Mouse (Mus musculus) lung, postnatal 0 days (tissue): ENCODE measurements at regions not wholly inside any gene's neighbourhood (a gene's known extent, or its start where the extent isn't known, plus 50 kb on each side); places are given as distances from the start of the nearest gene placed in this dataset.

Source experiments
- ATAC-seq: fragments of 200-750 bp; cut with Nextera tagmentation; 2 replicates; pipeline ENCODE4 v1.8.0; 2017; ENCODE audit warnings: moderate library complexity
- DNase-seq: peaks from one replicate; pipeline ENCODE4 v3.0.0-alpha.2; 2016; ENCODE audit warnings: low spot score
- H3K27ac ChIP-seq: fragments of 300-500 bp; sonication (generic); 2 replicates; pipeline ENCODE4 v1.5.1; 2014; ENCODE audit warnings: antibody characterized with exemption, mild to moderate bottlenecking, low read length, mixed read lengths
- H3K27me3 ChIP-seq: fragments of 300-500 bp; sonication (generic); replicated peaks from 2 replicates; pipeline ENCODE4 v1.6.1; 2014; ENCODE audit warnings: low read length, mixed read lengths; ENCODE audit not compliant: insufficient read depth
- H3K36me3 ChIP-seq: fragments of 300-500 bp; sonication (generic); 2 replicates; pipeline ENCODE4 v1.6.1; 2014; ENCODE audit warnings: low read length, mixed read lengths; ENCODE audit not compliant: insufficient read depth
- H3K4me1 ChIP-seq: fragments of 300-500 bp; sonication (generic); 2 replicates; pipeline ENCODE4 v1.6.1; 2014; ENCODE audit warnings: antibody characterized with exemption, low read depth, low read length, mixed read lengths; ENCODE audit not compliant: insufficient read depth
- H3K4me2 ChIP-seq: fragments of 300-500 bp; sonication (generic); replicated peaks from 2 replicates; pipeline ENCODE4 v1.6.1; 2014; ENCODE audit warnings: low read depth, mild to moderate bottlenecking, low read length, moderate library complexity, mixed read lengths
- H3K4me3 ChIP-seq: fragments of 300-500 bp; sonication (generic); 2 replicates; pipeline ENCODE4 v1.5.1; 2014; ENCODE audit warnings: low read depth, low read length
- H3K9ac ChIP-seq: fragments of 300-500 bp; sonication (generic); replicated peaks from 2 replicates; pipeline ENCODE4 v1.6.1; 2014; ENCODE audit warnings: low read depth, mild to moderate bottlenecking
- H3K9me3 ChIP-seq: fragments of 300-500 bp; sonication (generic); 2 replicates; pipeline ENCODE4 v1.6.1; 2016; ENCODE audit warnings: low read length, mixed read lengths
- CTCF ChIP-seq: IDR thresholded peaks from 2 replicates; pipeline ENCODE4 v1.5.1; 2016; ENCODE audit warnings: antibody characterized with exemption, mild to moderate bottlenecking
- EP300 ChIP-seq: IDR thresholded peaks from 2 replicates; pipeline ENCODE4 v1.6.1; 2016; ENCODE audit warnings: antibody characterized with exemption, mild to moderate bottlenecking, control low read depth
- WGBS: fragments of 180-500 bp; shearing (Covaris S2); extraction: QIAGEN DNeasy Blood & Tissue Kit; methylation state at CpG from one replicate; pipeline ENCODE4 v1.1.7; 2014; 5-methylcytosine and 5-hydroxymethylcytosine counted together

DNA sequence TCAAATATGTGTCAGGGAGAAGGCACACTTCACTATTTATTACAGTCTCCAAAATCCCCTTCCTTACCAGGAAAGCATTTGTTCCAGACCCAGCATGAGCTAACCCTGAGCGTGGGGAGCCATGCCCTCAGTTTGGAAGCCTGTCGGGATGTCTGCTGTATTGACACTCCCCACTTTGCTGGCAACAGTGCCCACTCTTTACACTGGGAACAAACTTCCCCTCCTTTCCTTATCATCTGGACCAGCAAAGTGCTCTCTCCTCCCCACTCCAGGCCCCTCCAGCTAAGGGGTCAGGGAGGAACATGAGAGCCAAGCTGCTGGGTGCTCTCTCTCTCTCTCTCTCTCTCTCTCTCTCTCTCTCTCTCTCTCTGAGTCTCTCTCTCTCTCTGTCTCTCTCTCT lies 310.7 kb upstream of the 1700056E22Rik start:
- H3K9me3 ChIP-seq = no peaks in the 10 kb centered on the region
- no peak overlapping the region for H3K4me3 ChIP-seq
- H3K4me1 ChIP-seq = no peaks in the 10 kb centered on the region
- no peak overlapping the region for H3K4me2 ChIP-seq
- WGBS = 35% methylated on average over 2 of the region's 2 CpGs
- H3K36me3 ChIP-seq = no peaks in the 10 kb centered on the region
- peak; percentile 64; the same call in 1 of the 2 replicates for ATAC-seq
- DNase-seq = peak; percentile 30
- no peak overlapping the region for H3K9ac ChIP-seq
- H3K27me3 ChIP-seq = no peaks in the 10 kb centered on the region
- H3K27ac ChIP-seq = no peak overlapping the region
- TF ChIP-seq EP300 (no peak), CTCF (no peak)

GRCm38 (mm10) chr1:184335952-184336351 lies 301.9 kb upstream of the 1700056E22Rik start:
- Histone ChIP-seq H3K9me3 (no peaks in the 10 kb centered on the region), H3K4me2 (no peak overlapping the region), H3K27me3 (no peaks in the 10 kb centered on the region), H3K27ac (no peak overlapping the region), H3K4me3 (no peak overlapping the region), H3K9ac (no peak overlapping the region), H3K4me1 (no peaks in the 10 kb centered on the region), H3K36me3 (no peaks in the 10 kb centered on the region)
- TF ChIP-seq CTCF (no peak), EP300 (no peak)
- ATAC-seq (no peak), DNase-seq (no peak)
- WGBS = 74% methylated on average over 3 of the region's 3 CpGs

GRCm38 (mm10) chr1:184335281-184335680 lies 301.2 kb upstream of the 1700056E22Rik start:
- Histone ChIP-seq H3K27me3 (no peaks in the 10 kb centered on the region), H3K36me3 (no peaks in the 10 kb centered on the region), H3K9ac (no peak overlapping the region), H3K4me1 (no peaks in the 10 kb centered on the region), H3K27ac (no peak overlapping the region), H3K9me3 (no peaks in the 10 kb centered on the region), H3K4me3 (no peak overlapping the region), H3K4me2 (no peak overlapping the region)
- no peak for ATAC-seq
- no peak for DNase-seq
- 52% methylated on average over 6 of the region's 6 CpGs for WGBS
- TF ChIP-seq CTCF (no peak), EP300 (no peak)

DNA sequence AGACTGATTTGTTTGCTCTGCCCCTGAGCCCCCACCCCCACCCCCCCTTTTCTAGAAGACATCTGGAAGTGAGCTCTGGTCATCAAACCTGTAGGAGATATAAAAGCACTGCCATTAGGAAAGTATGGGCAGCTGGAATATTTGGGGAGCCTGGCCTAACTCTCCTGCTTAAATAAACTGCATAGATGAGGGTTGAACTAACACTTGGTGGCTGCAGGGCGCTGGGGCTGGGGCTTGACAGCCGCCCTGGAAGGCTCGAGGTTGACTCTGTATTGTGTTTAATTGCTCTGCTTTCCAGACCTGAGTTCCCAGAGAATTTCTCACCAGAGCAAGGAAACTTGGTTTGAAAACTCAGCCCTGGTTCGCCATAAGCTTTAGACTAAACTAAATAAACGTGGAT lies 300.7 kb upstream of the 1700056E22Rik start:
- no peaks in the 10 kb centered on the region for H3K4me1 ChIP-seq
- H3K4me3 ChIP-seq = no peak overlapping the region
- 45% methylated on average over 5 of the region's 5 CpGs for WGBS
- no peak overlapping the region for H3K27ac ChIP-seq
- ATAC-seq (no peak), DNase-seq (no peak)
- no peaks in the 10 kb centered on the region for H3K9me3 ChIP-seq
- H3K4me2 ChIP-seq = no peak overlapping the region
- H3K9ac ChIP-seq = no peak overlapping the region
- no peak for TF ChIP-seq CTCF
- no peaks in the 10 kb centered on the region for H3K27me3 ChIP-seq
- no peaks in the 10 kb centered on the region for H3K36me3 ChIP-seq

- Histone ChIP-seq H3K4me2 (no peak overlapping the region), H3K27me3 (no peaks in the 10 kb centered on the region), H3K27ac (no peak overlapping the region), H3K4me3 (no peak overlapping the region), H3K9ac (no peak overlapping the region), H3K36me3 (no peaks in the 10 kb centered on the region), H3K4me1 (no peaks in the 10 kb centered on the region), H3K9me3 (no peaks in the 10 kb centered on the region)
- ATAC-seq (no peak), DNase-seq (no peak)
- WGBS = 87% methylated on average over 5 of the region's 5 CpGs
- TF ChIP-seq EP300 (no peak), CTCF (no peak)
Measured at GRCm38 (mm10) chr1:184333086-184333485, 299.0 kb upstream of the 1700056E22Rik start.

DNA sequence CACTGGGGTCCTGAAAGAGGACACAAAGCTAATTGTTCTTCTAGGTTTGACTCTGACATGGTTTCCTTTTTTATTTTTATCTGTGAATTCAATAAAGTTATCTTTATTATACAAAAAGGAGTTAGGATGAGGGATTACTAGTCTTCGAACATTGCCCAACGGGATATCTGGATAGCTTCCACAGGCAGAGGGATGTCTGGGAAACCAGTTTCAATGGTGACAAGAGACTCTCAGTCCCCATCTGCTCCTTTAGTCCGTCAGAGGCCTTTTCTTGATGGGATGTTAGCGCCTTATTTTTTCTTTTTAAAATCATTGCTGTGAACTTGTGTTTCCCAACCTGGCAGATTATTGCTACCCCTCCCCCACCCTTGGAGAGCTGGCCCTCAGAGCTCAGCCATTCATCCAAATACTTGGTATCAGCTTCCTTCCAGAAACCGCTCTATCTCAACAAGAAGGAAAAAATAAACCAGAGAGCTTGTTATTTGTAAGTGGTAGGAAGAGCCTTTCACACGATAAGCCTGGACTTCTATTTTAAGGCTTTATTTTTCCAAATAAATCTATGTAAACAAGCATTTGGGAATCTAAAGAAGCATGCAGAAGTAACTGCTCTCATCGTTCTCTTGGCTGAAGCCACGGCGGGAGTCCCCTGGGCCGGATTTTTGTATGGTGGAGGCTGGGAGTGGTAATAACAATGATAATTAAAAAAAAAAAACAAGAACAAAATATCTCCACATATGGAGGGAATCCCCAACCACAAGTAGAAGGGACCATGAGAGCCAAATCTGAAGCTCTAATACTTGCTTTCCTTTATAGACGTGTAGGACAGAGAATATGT lies 296.6 kb upstream of the 1700056E22Rik start:
- H3K36me3 ChIP-seq = no peaks in the 10 kb centered on the region
- H3K4me2 ChIP-seq = no peak overlapping the region
- 47% methylated on average over 11 of the region's 11 CpGs for WGBS
- no peak overlapping the region for H3K4me3 ChIP-seq
- H3K4me1 ChIP-seq = no peaks in the 10 kb centered on the region
- H3K9me3 ChIP-seq = no peaks in the 10 kb centered on the region
- no peaks in the 10 kb centered on the region for H3K27me3 ChIP-seq
- ATAC-seq = no peak
- DNase-seq = peak; percentile 7
- H3K27ac ChIP-seq = no peak overlapping the region
- TF ChIP-seq EP300 (peak; percentile 21; the same call in 1 of the 2 replicates), CTCF (no peak)
- no peak overlapping the region for H3K9ac ChIP-seq
